Mouse (Mus musculus) left cerebral cortex, postnatal 25 days (tissue): ENCODE results near the gene Csf1. TPM values are rescaled to one million over a fixed set of nuclear protein-coding genes. Genes with fewer than 3 reads are reported as not detected.
A peak's percentile ranks its signal among the peaks of the same experiment; 100 is the strongest.
"Not testable (repeated sequence)": the region's sequence is repeated elsewhere in the genome, so short reads cannot be mapped to it uniquely, and the experiment has no call there.

ENCODE experiments used
- DNase-seq, 2 experiments: peaks; one replicate each; pipeline ENCODE4 v3.0.0; 2022; ENCODE audit warnings: low spot score in 2 of 2, mixed read lengths in 1 of 2
- intact Hi-C: fragments of 180-260 bp; cut with DNase I; formaldehyde crosslinking; loops from one replicate; pipeline ENCODE4 v1.15.1; 2025
- total RNA-seq, 2 experiments: library from RNA; stranded (reverse); gene quantifications; 2 replicates each; pipeline ENCODE4 v1.2.3; 2021

The Csf1 gene
- total RNA-seq, 2 experiments from 2014 or later, result 10.7 to 11.2 TPM

DNA sequence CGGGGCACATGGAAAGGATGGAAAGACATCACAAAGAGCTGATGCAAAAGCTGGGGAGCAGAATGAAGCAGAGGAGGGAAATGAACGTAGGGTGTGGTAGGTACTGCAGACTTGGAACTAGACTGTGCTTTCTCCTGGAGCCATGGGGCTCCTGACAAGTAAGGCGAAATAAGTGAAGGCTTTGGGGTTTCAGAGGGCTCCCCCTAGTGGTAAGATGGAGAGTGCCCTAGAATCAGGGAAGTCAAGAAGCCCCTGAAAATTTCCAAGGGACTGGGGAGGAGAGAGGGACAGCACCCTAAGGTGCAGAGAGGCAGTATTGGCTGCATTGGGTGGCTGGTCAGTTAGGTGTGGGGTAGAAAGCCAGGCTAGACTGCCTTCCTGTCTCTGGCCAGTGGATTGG, 5.6 kb downstream of the Csf1 start:
- intact Hi-C loops, result loop anchor here (1.0 kb wide), 1 partner anchor 58 kb away; the partner anchor contains the start of gene Ahcyl1
- DNase-seq, result peak; percentile 46 to 72

GRCm38 (mm10) chr3:107751607-107752006, 8.7 kb downstream of the Csf1 start:
- intact Hi-C loops, result no loop called here
- peak in 1 of 2 experiments; percentile 55 for DNase-seq

- intact Hi-C loops, result no loop called here
- no peak for DNase-seq
Observed at GRCm38 (mm10) chr3:107750775-107751540, 9.3 kb downstream of the Csf1 start.

GRCm38 (mm10) chr3:107749446-107749845, 10.8 kb downstream of the Csf1 start:
- intact Hi-C loops, result no loop called here
- no peak for DNase-seq

DNA sequence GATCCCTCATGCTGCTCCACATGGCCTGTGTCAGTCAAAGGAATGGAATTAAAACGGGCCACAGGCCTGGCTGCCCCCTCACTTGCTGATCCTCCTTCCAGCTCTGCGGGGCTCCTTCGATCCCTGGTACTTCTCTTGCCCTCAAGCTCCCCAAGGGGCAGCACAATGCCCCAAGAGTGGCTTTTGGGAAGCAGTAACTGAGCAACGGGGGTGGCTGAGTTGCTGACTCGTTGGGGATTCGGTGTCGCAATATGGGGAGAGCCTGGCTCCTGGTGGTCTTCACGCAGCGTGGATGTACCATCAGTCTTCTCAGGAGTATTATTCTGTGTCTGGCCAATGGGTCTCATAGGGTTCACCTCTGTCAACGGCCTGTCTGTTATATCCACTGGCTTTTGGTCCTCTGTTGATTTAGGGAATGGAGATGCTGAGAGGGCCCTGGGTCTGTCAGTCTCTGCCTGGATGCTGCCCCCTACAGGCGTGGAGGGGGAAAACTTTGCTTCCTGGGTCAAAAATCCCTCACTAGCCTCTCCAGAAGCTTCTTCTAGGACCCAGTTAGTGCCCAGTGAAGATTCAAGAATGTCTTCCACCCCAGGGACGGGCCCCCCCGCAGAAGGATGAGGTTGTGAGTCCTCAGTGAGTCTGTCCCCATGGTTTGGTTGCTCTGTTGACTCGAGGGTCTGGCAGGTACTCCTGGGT, 11.9 kb downstream of the Csf1 start:
- no peak for DNase-seq
- intact Hi-C loops, result no loop called here

- intact Hi-C loops, result no loop called here
- DNase-seq, result no peak
Observed at GRCm38 (mm10) chr3:107746026-107746425, 14.2 kb downstream of the Csf1 start.

DNA sequence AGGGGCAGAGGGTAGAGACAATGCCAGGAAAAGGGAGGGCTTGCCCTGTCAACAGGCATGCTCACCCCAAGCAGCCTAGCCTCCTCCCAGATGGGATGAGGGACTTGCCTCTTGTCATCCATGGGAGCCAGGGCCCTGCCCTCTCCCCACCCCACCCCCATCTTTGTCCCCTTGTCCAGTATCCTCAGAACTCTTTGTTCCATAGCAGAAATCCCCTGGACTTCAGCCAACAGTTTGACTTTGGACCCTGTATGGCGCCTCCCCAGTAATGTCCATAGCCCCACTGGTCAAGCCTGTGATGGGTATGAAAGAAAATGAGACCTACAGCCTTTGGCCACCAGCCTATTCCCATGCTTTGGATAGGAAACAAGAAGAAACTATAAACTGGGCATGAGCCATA, 16.6 kb downstream of the Csf1 start:
- intact Hi-C loops, result no loop called here
- DNase-seq, result no peak

GRCm38 (mm10) chr3:107743107-107743506, 17.2 kb downstream of the Csf1 start:
- intact Hi-C loops, result no loop called here
- no peak for DNase-seq

DNA sequence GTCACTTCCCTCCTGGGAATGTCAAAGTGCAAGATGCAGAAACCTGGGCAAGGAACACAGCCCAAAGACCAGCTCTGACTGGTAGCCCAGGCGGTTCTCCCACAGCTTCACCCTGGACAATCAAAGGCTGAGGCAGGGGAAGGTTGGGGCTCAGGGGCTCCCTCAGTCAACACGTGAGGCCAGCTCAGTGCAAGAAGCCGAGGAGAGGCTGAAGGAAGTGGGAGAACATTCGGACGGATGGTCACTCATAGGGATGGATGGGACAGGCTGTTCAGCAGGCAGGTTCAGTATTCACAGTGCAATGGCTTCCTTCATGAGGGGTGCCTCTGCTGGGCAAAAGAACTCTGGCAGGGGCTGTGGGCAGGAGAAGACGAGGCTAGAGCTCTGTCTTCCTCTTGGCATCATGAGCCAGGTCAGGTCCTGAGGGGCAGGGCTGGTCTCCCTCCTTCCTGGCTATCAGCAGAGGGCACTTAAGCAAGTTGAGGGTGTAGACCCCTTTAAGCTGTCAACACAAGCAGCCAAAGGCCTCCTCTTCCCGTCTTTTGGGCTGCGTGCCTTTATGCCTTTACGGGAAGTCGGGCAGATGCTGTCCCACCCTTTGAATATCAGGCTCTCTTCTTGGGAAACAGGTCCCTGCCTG, 18.1 kb downstream of the Csf1 start:
- intact Hi-C loops, result no loop called here
- DNase-seq, result no peak

GRCm38 (mm10) chr3:107741387-107741786, 18.9 kb downstream of the Csf1 start:
- no peak for DNase-seq
- intact Hi-C loops, result no loop called here

DNA sequence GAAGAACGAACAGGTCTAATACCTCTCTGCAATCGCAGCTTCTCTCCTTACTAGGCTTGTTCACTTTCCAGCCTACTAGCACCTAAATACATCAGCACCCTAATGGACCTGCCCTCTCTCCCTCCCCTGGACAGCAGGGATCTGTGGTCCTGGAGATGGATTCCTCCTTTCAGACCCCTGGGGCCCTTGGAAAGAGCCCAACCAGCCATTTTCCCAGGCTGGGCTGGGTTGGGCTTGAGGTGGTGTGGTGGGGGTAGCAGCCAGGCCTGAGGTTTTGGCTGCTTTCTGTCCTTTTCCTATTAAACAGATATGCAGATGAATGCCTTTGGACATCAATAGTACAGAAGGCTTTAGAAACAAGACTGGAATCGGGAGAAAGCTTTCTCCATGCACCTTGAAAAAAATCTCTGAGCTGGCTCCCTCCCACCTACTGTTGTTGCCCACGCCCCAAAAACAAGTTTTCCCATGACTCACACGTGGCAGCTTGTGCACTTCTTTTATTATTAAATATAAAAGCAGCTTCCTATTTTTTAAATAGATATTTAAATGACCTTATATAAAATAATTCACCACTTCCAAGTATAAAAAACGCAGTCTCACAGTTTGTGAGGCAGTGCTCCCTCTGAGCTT, 19.6 kb downstream of the Csf1 start:
- intact Hi-C loops, result no loop called here
- DNase-seq, result peak in 1 of 2 experiments; percentile 76

- intact Hi-C loops, result no loop called here
- DNase-seq, result no peak
Observed at GRCm38 (mm10) chr3:107739966-107740365, 20.3 kb downstream of the Csf1 start.

DNA sequence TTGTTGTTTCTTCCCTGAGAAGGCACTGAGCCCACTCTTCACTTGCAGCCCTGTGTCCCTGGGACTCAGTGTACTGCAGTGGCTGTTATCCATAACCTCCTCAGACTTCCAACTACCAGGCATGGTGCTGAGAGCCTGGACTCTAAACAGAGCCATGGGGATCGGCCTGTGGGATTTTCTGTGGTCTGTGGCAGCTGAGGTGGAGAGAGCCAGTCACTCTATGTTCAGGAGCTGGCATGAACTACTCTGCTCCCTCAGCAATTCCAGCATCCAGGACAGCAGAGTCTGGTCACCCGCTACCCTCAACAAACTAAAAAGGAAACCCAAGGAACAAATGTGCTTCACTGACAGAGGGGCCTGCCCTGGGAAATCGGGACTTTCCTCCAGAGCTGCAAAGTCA, 20.8 kb downstream of the Csf1 start:
- intact Hi-C loops, result no loop called here
- DNase-seq, result no peak

GRCm38 (mm10) chr3:107738620-107739019, 21.6 kb downstream of the Csf1 start:
- intact Hi-C loops, result no loop called here
- peak in 1 of 2 experiments; percentile 79 for DNase-seq

- no peak for DNase-seq
- intact Hi-C loops, result no loop called here
Observed at GRCm38 (mm10) chr3:107737609-107738190, 22.6 kb downstream of the Csf1 start.

GRCm38 (mm10) chr3:107735620-107736019, 24.6 kb downstream of the Csf1 start:
- DNase-seq, intact Hi-C loops: not testable (repeated sequence)

DNA sequence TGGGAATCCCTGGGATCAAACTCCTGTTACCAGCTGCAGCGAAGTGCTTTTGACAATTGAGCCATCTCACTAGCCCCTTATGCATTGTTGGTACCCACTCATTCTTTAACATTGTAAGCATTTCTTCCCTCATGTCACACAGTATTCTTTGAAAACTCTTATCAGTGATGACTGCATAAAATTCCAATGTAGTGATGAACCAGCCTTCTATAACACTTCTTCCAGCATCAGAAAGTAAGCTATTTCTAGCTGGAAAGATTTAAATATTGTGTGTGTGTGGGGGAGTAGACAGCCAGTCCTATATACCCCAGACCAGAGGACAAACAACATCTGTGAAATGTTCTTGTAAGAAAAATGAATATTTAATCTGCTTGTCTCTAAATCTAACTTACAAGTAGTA, 26.9 kb downstream of the Csf1 start:
- DNase-seq, result no peak
- intact Hi-C loops, result no loop called here

- DNase-seq, result no peak
- intact Hi-C loops, result no loop called here
Observed at GRCm38 (mm10) chr3:107730236-107730635, 30.0 kb downstream of the Csf1 start.

DNA sequence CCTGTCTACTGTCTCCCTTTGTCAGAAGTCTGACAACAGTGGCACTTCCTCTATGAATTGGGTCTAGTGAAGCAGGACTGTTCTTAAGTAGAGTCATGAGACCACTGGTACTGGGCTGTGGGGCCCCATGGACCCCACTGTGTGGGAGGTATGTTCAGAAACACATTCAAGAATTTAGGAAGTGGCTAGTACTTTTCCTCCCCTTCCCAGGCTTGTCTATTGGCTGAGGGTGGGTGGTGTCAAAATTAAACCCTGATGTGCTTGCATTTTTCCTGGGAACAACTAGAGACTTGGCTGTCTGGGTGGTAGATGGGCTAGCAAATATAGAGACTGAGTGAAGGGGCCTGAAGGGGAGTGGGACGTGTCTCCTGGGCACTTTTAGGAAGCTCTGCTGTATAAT, 31.8 kb downstream of the Csf1 start:
- peak in 1 of 2 experiments; percentile 47 for DNase-seq

GRCm38 (mm10) chr3:107715971-107716370, 44.3 kb downstream of the Csf1 start:
- DNase-seq, result no peak
- intact Hi-C loops, result no loop called here

More for the DNA sequence above, 31.8 kb downstream of the Csf1 start:
- intact Hi-C loops, result no loop called here
